Mouse (Mus musculus) kidney, postnatal 36 days (tissue): ENCODE data around the gene Dnah6.

Source experiments
- DNase-seq, 2 experiments: peaks; one replicate each; pipeline ENCODE4 v3.0.0; 2021 to 2022; ENCODE audit warnings: mixed read lengths in 2 of 2

Gene Dnah6

GRCm38 (mm10) chr6:73221189-73221957 is at the start of gene Dnah6:
Dnah6 (minus strand) TSS chr6:73221651.
- DNase-seq, result peak; percentile 91 to 96

GRCm38 (mm10) chr6:73269374-73269773 is 47.9 kb upstream of the Dnah6 start:
- peak in 1 of 2 experiments; percentile 1 for DNase-seq

GRCm38 (mm10) chr6:73267738-73268311 is 46.4 kb upstream of the Dnah6 start:
- peak in 1 of 2 experiments; percentile 0 for DNase-seq

- DNase-seq, result peak; percentile 55 to 63
Observed at GRCm38 (mm10) chr6:73264801-73265200, 43.4 kb upstream of the Dnah6 start.

GRCm38 (mm10) chr6:73260110-73260509 is 38.7 kb upstream of the Dnah6 start:
- DNase-seq, result no peak

GRCm38 (mm10) chr6:73257068-73257467 is 35.6 kb upstream of the Dnah6 start:
- DNase-seq, result no peak

GRCm38 (mm10) chr6:73254307-73255228 is 33.1 kb upstream of the Dnah6 start:
- DNase-seq, result peak; percentile 41 to 44

GRCm38 (mm10) chr6:73253584-73253983 is 32.1 kb upstream of the Dnah6 start:
- peak; percentile 26 to 59 for DNase-seq

GRCm38 (mm10) chr6:73253006-73253405 is 31.6 kb upstream of the Dnah6 start:
- DNase-seq, result no peak

- peak; percentile 31 to 39 for DNase-seq
Observed at GRCm38 (mm10) chr6:73252396-73252795, 30.9 kb upstream of the Dnah6 start.

- peak; percentile 78 to 87 for DNase-seq
Observed at GRCm38 (mm10) chr6:73251336-73251735, 29.9 kb upstream of the Dnah6 start.

- no peak for DNase-seq
Observed at GRCm38 (mm10) chr6:73249851-73250250, 28.4 kb upstream of the Dnah6 start.

- DNase-seq, result peak; percentile 60 to 72
Observed at GRCm38 (mm10) chr6:73249049-73249422, 27.6 kb upstream of the Dnah6 start.

GRCm38 (mm10) chr6:73248237-73249048 is 27.0 kb upstream of the Dnah6 start, which contains the start of gene Suclg1:
Suclg1 (plus strand) TSS chr6:73248382.
- DNase-seq, result peak; percentile 89 to 91

GRCm38 (mm10) chr6:73247452-73247851 is 26.0 kb upstream of the Dnah6 start:
- peak; percentile 27 to 62 for DNase-seq

GRCm38 (mm10) chr6:73246821-73247220 is 25.4 kb upstream of the Dnah6 start:
- no peak for DNase-seq

- no peak for DNase-seq
Observed at GRCm38 (mm10) chr6:73235650-73236049, 14.2 kb upstream of the Dnah6 start.

- peak; percentile 24 to 49 for DNase-seq
Observed at GRCm38 (mm10) chr6:73234302-73234900, 12.9 kb upstream of the Dnah6 start.

- peak in 1 of 2 experiments; percentile 42 for DNase-seq
Observed at GRCm38 (mm10) chr6:73233202-73233726, 11.8 kb upstream of the Dnah6 start.

- peak; percentile 86 to 92 for DNase-seq
Observed at GRCm38 (mm10) chr6:73232152-73232584, 10.7 kb upstream of the Dnah6 start.

GRCm38 (mm10) chr6:73228881-73229280 is 7.4 kb upstream of the Dnah6 start:
- DNase-seq, result no peak
